Mouse (Mus musculus) MEL (cell line): ENCODE measurements around the gene Selenom. TPM values are rescaled to one million over a fixed set of nuclear protein-coding genes. Genes with fewer than 3 reads are reported as not detected.

ENCODE experiments used
- DNase-seq: peaks from one replicate; pipeline ENCODE4 v3.0.0; 2011; ENCODE audit warnings: low read depth, low spot score
- H3K27ac ChIP-seq: 2 replicates; pipeline ENCODE4 v1.5.1; 2012; ENCODE audit warnings: low read depth, mild to moderate bottlenecking, control low read depth, low read length, moderate library complexity; ENCODE audit not compliant: control insufficient read depth
- H3K27me3 ChIP-seq, 2 experiments: fragments of 150-350 bp in 1 of 2; sonication (generic) in 1 of 2; 2 replicates each; pipeline ENCODE4 v1.6.1; 2012; ENCODE audit warnings: low read length in 2 of 2, mild to moderate bottlenecking in 2 of 2, improper control_type of control experiment in 1 of 2, moderate library complexity in 1 of 2; ENCODE audit not compliant: insufficient read depth in 2 of 2, control insufficient read depth in 1 of 2
- H3K36me3 ChIP-seq, 2 experiments: 2 replicates each; pipeline ENCODE4 v1.6.1; 2012 to 2014; ENCODE audit warnings: low read length in 2 of 2, improper control_type of control experiment in 1 of 2, inconsistent platforms in 1 of 2, mild to moderate bottlenecking in 1 of 2; ENCODE audit not compliant: insufficient read depth in 2 of 2, control insufficient read depth in 1 of 2
- H3K4me1 ChIP-seq, 2 experiments: fragments of 150-350 bp in 1 of 2; sonication (generic) in 1 of 2; 2 replicates each; pipeline ENCODE4 v1.6.1; 2012; ENCODE audit warnings: low read length in 2 of 2, improper control_type of control experiment in 1 of 2, mild to moderate bottlenecking in 1 of 2; ENCODE audit not compliant: insufficient read depth in 2 of 2, control insufficient read depth in 1 of 2
- H3K4me3 ChIP-seq, 2 experiments: fragments of 150-350 bp in 1 of 2; sonication (generic) in 1 of 2; 2 replicates each; pipeline ENCODE4 v1.5.1; 2012; ENCODE audit warnings: low read depth in 2 of 2, low read length in 2 of 2, mild to moderate bottlenecking in 2 of 2, moderate library complexity in 2 of 2, control low read depth in 1 of 2, improper control_type of control experiment in 1 of 2; ENCODE audit not compliant: control insufficient read depth in 1 of 2, insufficient read depth in 1 of 2
- H3K79me2 ChIP-seq: 2 replicates; pipeline ENCODE4 v1.6.1; 2012; ENCODE audit warnings: mild to moderate bottlenecking, low read length, moderate library complexity; ENCODE audit not compliant: control insufficient read depth, poor library complexity, insufficient read depth
- H3K9ac ChIP-seq: 2 replicates; pipeline ENCODE4 v1.6.1; 2012; ENCODE audit warnings: low read depth, mild to moderate bottlenecking, control low read depth, low read length, moderate library complexity; ENCODE audit not compliant: control insufficient read depth, poor library complexity, severe bottlenecking
- H3K9me3 ChIP-seq: fragments of 150-350 bp; sonication (generic); replicated peaks from 2 replicates; pipeline ENCODE4 v1.6.1; 2012; ENCODE audit warnings: mild to moderate bottlenecking, low read length, improper control_type of control experiment, moderate library complexity; ENCODE audit not compliant: insufficient read depth
- BHLHE40 ChIP-seq: IDR thresholded peaks from 2 replicates; pipeline ENCODE4 v1.6.1; 2012; ENCODE audit warnings: low read depth, mild to moderate bottlenecking, inconsistent platforms, low read length, improper control_type of control experiment, borderline replicate concordance
- CHD1 ChIP-seq: IDR thresholded peaks from 2 replicates; pipeline ENCODE4 v1.6.1; 2012; ENCODE audit warnings: low read depth, mild to moderate bottlenecking, inconsistent platforms, low read length, improper control_type of control experiment
- E2F4 ChIP-seq: IDR thresholded peaks from 2 replicates; pipeline ENCODE4 v1.6.1; 2011; ENCODE audit warnings: low read depth, low read length, improper control_type of control experiment, borderline replicate concordance
- ELF1 ChIP-seq: IDR thresholded peaks from 2 replicates; pipeline ENCODE4 v1.6.1; 2014; ENCODE audit warnings: low read depth, mild to moderate bottlenecking, inconsistent platforms, low read length, improper control_type of control experiment, moderate library complexity
- ETS1 ChIP-seq: IDR thresholded peaks from 2 replicates; pipeline ENCODE4 v1.6.1; 2012; ENCODE audit warnings: low read depth, mild to moderate bottlenecking, inconsistent platforms, low read length, improper control_type of control experiment, moderate library complexity
- HCFC1 ChIP-seq: IDR thresholded peaks from 2 replicates; pipeline ENCODE4 v1.6.1; 2012; ENCODE audit warnings: low read depth, mild to moderate bottlenecking, inconsistent platforms, low read length, improper control_type of control experiment, moderate library complexity
- KAT2A ChIP-seq: conservative IDR thresholded peaks from 2 replicates; pipeline ENCODE4 v1.6.1; 2012; ENCODE audit warnings: low read depth, low read length, improper control_type of control experiment, inconsistent platforms
- MAFK ChIP-seq: IDR thresholded peaks from 2 replicates; pipeline ENCODE4 v1.6.1; 2011; ENCODE audit warnings: low read depth, mild to moderate bottlenecking, low read length, improper control_type of control experiment, borderline replicate concordance
- MAX ChIP-seq: IDR thresholded peaks from 2 replicates; pipeline ENCODE4 v1.6.1; 2011; ENCODE audit warnings: low read length, improper control_type of control experiment
- MEF2A ChIP-seq: IDR thresholded peaks from 2 replicates; pipeline ENCODE4 v1.6.1; 2014; ENCODE audit warnings: low read depth, mild to moderate bottlenecking, inconsistent platforms, low read length, improper control_type of control experiment; ENCODE audit not compliant: poor library complexity, insufficient replicate concordance, severe bottlenecking; ENCODE audit errors: extremely low read depth
- MXI1 ChIP-seq: IDR thresholded peaks from 2 replicates; pipeline ENCODE4 v1.6.1; 2011; ENCODE audit warnings: mild to moderate bottlenecking, low read depth, low read length, improper control_type of control experiment
- MYB ChIP-seq: IDR thresholded peaks from 2 replicates; pipeline ENCODE4 v1.6.1; 2011; ENCODE audit warnings: mild to moderate bottlenecking, low read depth, low read length, improper control_type of control experiment
- MYC ChIP-seq: IDR thresholded peaks from 2 replicates; pipeline ENCODE4 v1.6.1; 2011; ENCODE audit warnings: low read depth, mild to moderate bottlenecking, low read length, improper control_type of control experiment, moderate library complexity
- NELFE ChIP-seq: IDR thresholded peaks from 2 replicates; pipeline ENCODE4 v1.6.1; 2011; ENCODE audit warnings: low read depth, low read length, improper control_type of control experiment
- POLR2AphosphoS2 ChIP-seq: IDR thresholded peaks from 2 replicates; pipeline ENCODE4 v1.6.1; 2011; ENCODE audit warnings: low read length, improper control_type of control experiment
- POLR2AphosphoS5 ChIP-seq: IDR thresholded peaks from 2 replicates; pipeline ENCODE4 v1.6.1; 2012; ENCODE audit warnings: low read depth, borderline replicate concordance, mild to moderate bottlenecking, inconsistent platforms, low read length, moderate library complexity, mixed read lengths
- RAD21 ChIP-seq: IDR thresholded peaks from 2 replicates; pipeline ENCODE4 v1.6.1; 2011; ENCODE audit warnings: mild to moderate bottlenecking, low read depth, low read length, improper control_type of control experiment
- RCOR1 ChIP-seq: IDR thresholded peaks from 2 replicates; pipeline ENCODE4 v1.6.1; 2012; ENCODE audit warnings: low read depth, mild to moderate bottlenecking, inconsistent platforms, low read length, improper control_type of control experiment
- SMC3 ChIP-seq: IDR thresholded peaks from 2 replicates; pipeline ENCODE4 v1.6.1; 2011; ENCODE audit warnings: low read depth, low read length, improper control_type of control experiment
- TBP ChIP-seq: IDR thresholded peaks from 2 replicates; pipeline ENCODE4 v1.8.0; 2011; ENCODE audit warnings: low read depth, low read length, improper control_type of control experiment
- USF1 ChIP-seq: IDR thresholded peaks from 2 replicates; pipeline ENCODE4 v1.6.1; 2014; ENCODE audit warnings: low read depth, mild to moderate bottlenecking, inconsistent platforms, low read length, improper control_type of control experiment, moderate library complexity
- USF2 ChIP-seq, 2 experiments: IDR thresholded peaks; 2 replicates each; pipeline ENCODE4 v1.6.1; 2011 to 2012; ENCODE audit warnings: improper control_type of control experiment in 2 of 2, low read length in 2 of 2, borderline replicate concordance in 1 of 2, inconsistent platforms in 1 of 2, low read depth in 1 of 2, mild to moderate bottlenecking in 1 of 2; ENCODE audit not compliant: insufficient read depth in 1 of 2
- ZC3H11A ChIP-seq: IDR thresholded peaks from 2 replicates; pipeline ENCODE4 v1.6.1; 2012; ENCODE audit warnings: low read depth, mild to moderate bottlenecking, inconsistent platforms, low read length, improper control_type of control experiment
- ZMIZ1 ChIP-seq: IDR thresholded peaks from 2 replicates; pipeline ENCODE4 v1.6.1; 2012; ENCODE audit warnings: low read depth, mild to moderate bottlenecking, inconsistent platforms, low read length, improper control_type of control experiment, moderate library complexity
- ZNF384 ChIP-seq: IDR thresholded peaks from 2 replicates; pipeline ENCODE4 v1.6.1; 2012; ENCODE audit warnings: low read depth, mild to moderate bottlenecking, inconsistent platforms, low read length, improper control_type of control experiment
- polyA plus RNA-seq, 2 experiments: library from polyadenylated mRNA; stranded (reverse) in 1 of 2; unstranded in 1 of 2; fragments of >175 nt in 1 of 2; fragments of >200 nt in 1 of 2; gene quantifications; 2 replicates each; pipeline versions ENCODE4 v1.2.1 to v1.2.4; 2012; ENCODE audit warnings: low replicate concordance in 2 of 2, low read depth in 1 of 2; ENCODE audit not compliant: insufficient read length in 2 of 2, insufficient read depth in 1 of 2, missing spikeins in 1 of 2
- total RNA-seq: library from RNA; depleted of rRNA; stranded (reverse); fragments of 300-350 nt; gene quantifications from 2 replicates; pipeline ENCODE4 v1.2.3, GENCODE M21; 2012

Selenom gene
- total and polyA plus RNA-seq, 3 experiments, result 29.5 to 35.4 TPM; not detected in 1

GRCm38 (mm10) chr11:3475489-3475888 is 39.0 kb upstream of the Selenom start:
- no peaks in the 10 kb centered on the region for H3K9me3 ChIP-seq
- DNase-seq, result no peak
- no peaks in the 10 kb centered on the region for H3K36me3 ChIP-seq
- no peak overlapping the region for H3K4me3 ChIP-seq
- H3K27ac ChIP-seq, result no peak overlapping the region
- H3K27me3 ChIP-seq, result no peaks in the 10 kb centered on the region
- TF ChIP-seq USF2 (IDR thresholded peaks at IDR 0.05; ENCODE audit: borderline replicate concordance in 1 of 2, insufficient read depth in 1 of 2, low read depth in 1 of 2, low read length in 2 of 2), result no peak
- no peak for TF ChIP-seq ZMIZ1
- TF ChIP-seq POLR2AphosphoS5, result no peak
- TF ChIP-seq RCOR1, result no peak
- TF ChIP-seq HCFC1, result no peak
- TF ChIP-seq MYC, result no peak
- TF ChIP-seq E2F4, result no peak
- TF ChIP-seq MAFK, result no peak
- no peak for TF ChIP-seq SMC3
- TF ChIP-seq ELF1, result no peak
- TF ChIP-seq ETS1, result no peak
- TF ChIP-seq RAD21, result no peak
- no peak for TF ChIP-seq MAX
- TF ChIP-seq, all 39 proteins: peak for 0
- Histone ChIP-seq H3K79me2 (no peaks in the 10 kb centered on the region), H3K4me1 (no peaks in the 10 kb centered on the region), H3K9ac (no peak overlapping the region)

DNA sequence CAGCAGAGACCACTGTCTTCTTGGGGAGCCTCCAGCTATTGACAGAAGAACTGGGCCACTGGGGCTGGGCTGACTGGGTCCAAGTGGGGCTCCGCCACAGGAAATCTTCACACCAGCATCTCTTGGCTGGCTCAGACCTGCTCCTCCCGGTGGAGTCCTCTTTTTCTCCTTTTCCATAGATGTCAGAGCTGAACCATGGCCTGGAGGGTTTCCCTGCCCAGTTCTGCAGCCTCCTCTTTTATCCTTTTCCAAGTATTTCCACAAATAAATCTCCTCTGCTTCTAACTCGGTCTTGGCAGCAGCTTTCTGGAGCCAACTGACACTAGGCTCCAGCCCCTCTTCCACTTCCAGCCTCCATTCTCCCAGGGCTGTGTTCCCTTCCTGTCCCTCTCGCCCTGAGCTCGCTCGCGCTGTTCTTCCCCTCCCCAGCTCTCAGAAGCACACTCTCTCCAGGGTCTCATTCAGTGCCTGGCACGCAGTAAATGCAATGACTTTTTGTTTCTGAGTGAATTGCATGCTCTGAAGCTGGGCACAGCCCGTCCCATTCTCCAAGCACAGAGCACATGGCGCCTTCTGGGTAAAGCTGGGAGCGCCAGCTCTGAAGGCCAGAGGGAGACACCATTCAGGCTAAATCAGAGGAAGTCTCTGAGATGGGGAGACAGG is 30.4 kb upstream of the Selenom start:
- peaks cover 0 to 6% of the 10 kb centered on the region in 2 experiments; a peak in 3 of 4 replicates for H3K27me3 ChIP-seq
- H3K4me1 ChIP-seq, result peaks cover 0 to 13% of the 10 kb centered on the region in 2 experiments; a peak in 2 of 4 replicates
- TF ChIP-seq ZC3H11A, result no peak
- no peak for TF ChIP-seq BHLHE40
- no peak for TF ChIP-seq POLR2AphosphoS2
- no peak for TF ChIP-seq ZNF384
- no peak for TF ChIP-seq MAFK
- TF ChIP-seq MEF2A, result no peak
- no peak for TF ChIP-seq USF1
- no peak for TF ChIP-seq KAT2A
- no peak for TF ChIP-seq CHD1
- TF ChIP-seq SMC3, result no peak
- no peak for TF ChIP-seq NELFE
- no peak for TF ChIP-seq MYB
- no peak for TF ChIP-seq RAD21
- TF ChIP-seq TBP, result no peak
- no peak for TF ChIP-seq MXI1
- no peak overlapping the region for H3K9ac ChIP-seq
- no peak overlapping the region for H3K27ac ChIP-seq
- no peak overlapping the region for H3K4me3 ChIP-seq
- no peak for DNase-seq
- 0 out of 4 replicates have a peak, but pooled peaks cover 0 to 4% of the 10 kb centered on the region in 2 experiments for H3K36me3 ChIP-seq
- no peaks in the 10 kb centered on the region for H3K9me3 ChIP-seq
- no peaks in the 10 kb centered on the region for H3K79me2 ChIP-seq
